Mouse (Mus musculus) heart, postnatal 10 days (tissue): ENCODE measurements around the gene Scaf11. TPM values are rescaled to one million over a fixed set of nuclear protein-coding genes. Genes with fewer than 3 reads are reported as not detected.

ENCODE experiments used
- DNase-seq, 2 experiments: peaks; one replicate each; pipeline ENCODE4 v3.0.0; 2021
- intact Hi-C: fragments of 180-260 bp; cut with DNase I; formaldehyde crosslinking; loops from one replicate; pipeline ENCODE4 v1.15.1; 2025
- microRNA-seq, 2 experiments: library from miRNA; unstranded; fragments of <30 nt; microRNA quantifications; one replicate each; pipeline ENCODE4 v1.2.0; 2022
- total RNA-seq, 2 experiments: library from RNA; stranded (reverse); gene quantifications; 2 replicates each; pipeline ENCODE4 v1.2.3; 2021

Gene Scaf11
- total RNA-seq, 2 experiments from 2014 or later = 59.1 to 59.6 TPM

DNA sequence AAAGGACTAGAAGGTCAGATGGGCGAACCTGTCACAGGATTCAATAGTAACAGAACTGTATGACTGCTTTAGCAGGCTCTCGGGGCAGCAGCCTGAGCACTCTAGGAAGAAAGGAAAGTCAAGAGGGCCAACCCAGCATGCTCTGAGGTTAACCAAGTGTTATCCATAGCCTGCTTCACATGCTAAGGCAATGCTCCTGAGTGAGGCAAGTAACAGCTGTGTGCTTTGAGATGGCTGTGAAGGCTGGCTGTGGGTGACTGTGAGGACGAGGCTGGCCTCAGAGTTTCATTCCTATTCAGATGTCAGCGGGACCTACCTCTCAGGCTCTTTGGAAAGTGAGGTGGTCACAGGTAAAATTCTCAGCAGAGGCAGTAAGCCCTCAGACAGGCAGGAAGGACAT is 54.4 kb downstream of the Scaf11 start:
- intact Hi-C loops = no loop called here

DNA sequence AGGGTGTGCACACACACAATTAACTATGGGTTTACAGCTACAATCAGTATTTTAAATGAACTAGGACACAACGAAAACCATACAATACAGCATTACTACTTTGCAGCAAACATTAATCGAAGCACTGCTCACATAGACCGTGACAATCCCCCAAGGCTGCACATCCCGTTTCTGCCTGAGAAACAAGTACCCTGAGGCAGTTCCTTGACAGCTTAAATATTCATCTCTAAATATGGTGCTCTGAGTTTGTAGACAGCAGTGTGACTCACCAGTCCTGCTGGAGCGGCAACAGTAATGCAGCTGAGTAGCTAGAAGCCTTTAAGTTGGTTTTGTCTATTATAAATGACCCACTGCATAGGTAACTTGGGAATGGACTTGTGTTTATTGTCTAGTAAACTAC is 55.1 kb downstream of the Scaf11 start:
- intact Hi-C loops = no loop called here
- DNase-seq = no peak

More for the DNA sequence above, 54.4 kb downstream of the Scaf11 start:
- no peak for DNase-seq

DNA sequence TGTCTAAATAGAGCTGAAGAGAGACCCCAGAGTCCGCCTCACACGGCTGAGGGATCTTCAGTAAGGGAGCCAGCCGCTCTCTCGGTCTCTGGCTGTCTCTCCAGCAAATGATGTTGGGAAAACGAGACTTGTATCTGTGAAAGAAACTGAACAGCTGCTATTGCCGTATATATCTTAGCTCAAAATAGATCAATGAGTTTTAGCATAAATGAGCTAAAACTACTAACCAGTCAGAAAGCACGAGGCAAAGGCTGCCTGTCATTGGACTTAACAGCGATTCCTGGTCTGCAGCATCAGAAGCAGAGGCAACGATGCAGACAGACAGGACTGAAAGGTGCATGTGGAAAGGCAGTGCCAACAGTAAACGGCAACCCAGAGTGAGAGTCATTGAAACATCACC is 62.3 kb downstream of the Scaf11 start:
- intact Hi-C loops = no loop called here
- no peak for DNase-seq

GRCm38 (mm10) chr15:96396641-96397344 is 63.9 kb downstream of the Scaf11 start:
- no peak for DNase-seq
- intact Hi-C loops = no loop called here

DNA sequence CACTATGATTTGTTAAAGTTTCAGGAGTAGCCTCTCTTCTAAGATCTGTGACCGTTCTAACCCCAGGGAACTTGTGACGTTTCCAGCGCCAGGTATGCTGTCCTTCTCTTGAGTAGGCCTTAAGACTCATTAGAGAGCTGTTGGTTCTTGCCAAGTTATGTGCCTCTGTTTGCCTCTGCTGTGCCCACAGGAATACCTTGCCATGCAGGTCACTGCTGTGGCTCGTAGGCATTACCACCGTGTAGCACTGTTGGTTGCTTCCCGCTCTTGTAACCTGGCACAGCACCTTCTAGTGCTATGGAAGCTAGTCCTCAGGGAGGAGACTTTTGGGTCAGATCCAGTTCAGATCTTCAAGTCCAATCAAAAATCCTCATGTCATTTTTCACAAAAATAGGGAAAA is 65.6 kb downstream of the Scaf11 start:
- intact Hi-C loops = no loop called here
- no peak for DNase-seq

GRCm38 (mm10) chr15:96392878-96393277 is 67.8 kb downstream of the Scaf11 start:
- intact Hi-C loops = loop anchor here (5.0 kb wide), 1 partner anchor 371 kb away; no protein-coding TSS in a partner anchor
- DNase-seq = no peak

DNA sequence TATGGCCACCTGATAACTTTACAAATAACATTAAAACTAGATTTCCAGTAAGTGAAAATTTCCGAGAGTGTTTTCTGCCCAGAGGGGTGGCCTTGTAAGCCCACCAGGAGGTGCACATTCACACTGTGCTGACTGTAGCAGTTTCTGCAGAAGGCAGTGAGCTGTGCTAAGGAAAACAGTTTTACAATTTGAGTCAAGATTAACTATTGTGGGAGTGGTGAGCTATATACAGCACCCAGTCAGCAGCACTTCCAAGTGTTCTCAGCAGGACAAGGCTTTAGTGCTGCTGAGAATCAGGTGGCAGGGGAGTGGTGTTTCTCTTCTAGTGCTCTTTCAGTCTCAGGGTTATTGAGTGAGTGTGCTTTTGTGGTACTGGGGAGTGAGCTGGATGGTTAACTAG is 72.1 kb downstream of the Scaf11 start:
- no peak for DNase-seq
- intact Hi-C loops = no loop called here

GRCm38 (mm10) chr15:96382223-96382622 is 78.4 kb downstream of the Scaf11 start:
- intact Hi-C loops = no loop called here
- DNase-seq = no peak

- peak in 1 of 2 experiments; percentile 29 for DNase-seq
- intact Hi-C loops = no loop called here
Measured at GRCm38 (mm10) chr15:96377701-96378100, 82.9 kb downstream of the Scaf11 start.

GRCm38 (mm10) chr15:96377263-96377662 is 83.4 kb downstream of the Scaf11 start:
- DNase-seq = peak; percentile 45 to 51
- intact Hi-C loops = no loop called here

GRCm38 (mm10) chr15:96376214-96376613 is 84.4 kb downstream of the Scaf11 start:
- intact Hi-C loops = no loop called here
- no peak for DNase-seq

DNA sequence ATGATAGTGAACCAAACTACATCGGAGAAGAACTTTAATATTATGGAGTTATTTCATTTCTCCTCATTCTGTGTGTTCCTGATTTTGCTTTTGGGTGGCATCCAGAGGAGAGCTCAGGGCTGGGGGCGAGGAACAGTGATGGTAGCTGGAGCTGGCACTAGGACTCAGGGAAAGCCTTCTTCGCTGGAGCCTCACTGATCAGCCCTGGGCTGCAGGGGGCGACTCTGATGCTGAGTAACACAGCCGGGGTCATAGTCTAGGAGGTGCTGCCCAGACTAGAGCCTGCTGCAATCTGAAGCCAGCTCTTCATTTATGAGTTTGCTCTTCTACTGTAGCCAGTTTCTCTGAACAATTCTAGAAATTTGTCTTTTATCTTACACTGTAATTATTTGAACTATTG is 87.5 kb downstream of the Scaf11 start:
- intact Hi-C loops = no loop called here
- DNase-seq = no peak

GRCm38 (mm10) chr15:96372628-96373027 is 88.0 kb downstream of the Scaf11 start:
- DNase-seq = no peak

DNA sequence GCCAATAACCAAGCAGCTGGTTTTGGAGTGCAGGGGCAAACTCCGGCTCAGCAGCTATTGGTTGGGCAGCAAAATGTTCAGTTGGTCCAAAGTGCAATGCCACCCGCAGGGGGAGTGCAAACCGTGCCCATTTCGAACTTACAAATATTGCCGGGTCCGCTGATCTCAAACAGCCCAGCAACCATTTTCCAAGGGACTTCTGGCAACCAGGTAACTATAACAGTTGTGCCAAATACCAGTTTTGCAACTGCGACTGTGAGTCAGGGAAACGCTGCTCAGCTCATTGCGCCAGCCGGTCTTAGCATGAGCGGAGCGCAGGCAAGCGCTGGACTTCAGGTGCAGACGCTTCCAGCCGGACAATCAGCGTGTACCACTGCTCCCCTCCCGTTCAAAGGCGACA is 89.3 kb downstream of the Scaf11 start:
- intact Hi-C loops = no loop called here

More at GRCm38 (mm10) chr15:96372628-96373027, 88.0 kb downstream of the Scaf11 start:
- intact Hi-C loops = no loop called here

DNA sequence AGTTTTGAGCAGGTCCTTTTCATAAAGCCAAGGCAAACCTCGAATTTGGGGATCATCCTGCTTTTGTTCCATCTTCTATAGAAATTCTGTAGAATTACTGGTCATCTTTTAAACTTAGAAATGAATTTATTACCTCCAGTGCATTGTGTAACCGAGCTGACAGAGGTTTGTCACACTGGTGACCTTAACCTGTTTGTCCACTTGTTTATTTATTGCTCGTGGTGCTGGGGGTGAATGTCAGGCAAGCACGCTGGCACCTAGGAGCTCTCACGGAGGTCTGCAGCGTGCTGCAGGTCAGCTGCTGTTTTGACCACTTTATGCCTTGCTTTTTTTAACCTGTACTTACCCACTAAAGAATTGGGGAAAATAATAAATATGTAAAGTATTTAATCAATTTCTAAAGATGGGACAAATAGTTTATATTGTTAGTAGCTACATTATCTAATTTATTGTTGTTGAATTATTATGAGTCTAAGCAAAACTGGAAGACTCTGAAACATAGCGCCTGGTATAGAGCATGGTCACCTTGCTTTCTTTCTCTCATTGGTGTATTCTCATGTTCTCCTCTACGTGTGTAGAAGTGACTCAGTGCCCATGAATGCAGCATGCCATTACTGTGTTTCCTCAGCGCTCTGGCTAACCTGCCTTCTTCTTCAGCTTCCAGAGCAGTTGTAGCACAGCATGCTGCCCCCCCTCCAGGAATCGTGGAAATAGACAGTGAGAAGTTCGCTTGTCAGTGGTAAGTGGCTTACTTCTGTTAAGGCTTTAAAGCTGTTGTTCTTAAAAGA is 94.3 kb downstream of the Scaf11 start:
- DNase-seq = no peak
- intact Hi-C loops = no loop called here

More for the DNA sequence above, 89.3 kb downstream of the Scaf11 start:
- DNase-seq = no peak

DNA sequence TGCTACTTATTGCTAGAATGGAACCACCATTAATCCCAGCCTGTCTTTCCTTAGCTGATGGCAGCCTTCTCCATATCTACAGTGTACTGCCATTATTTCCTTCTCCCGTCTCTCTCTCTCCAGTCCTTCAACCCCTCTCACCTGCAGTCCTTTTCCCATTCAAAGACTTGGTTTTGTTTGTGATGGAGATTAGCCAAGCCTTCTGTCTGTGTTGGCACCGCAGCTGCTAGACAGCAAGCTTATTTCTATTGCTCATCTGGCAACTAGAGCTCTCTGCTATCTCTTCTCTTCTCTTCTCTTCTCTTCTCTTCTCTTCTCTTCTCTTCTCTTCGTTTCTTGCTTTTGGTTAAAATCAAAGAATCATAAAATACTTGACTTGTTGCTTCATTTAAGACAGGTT is 95.3 kb downstream of the Scaf11 start:
- intact Hi-C loops = no loop called here
- no peak for DNase-seq

Small RNAs within 50 kb of the gene (microRNA-seq; reads per million reads assigned to microRNA genes)
- 0 to 0.35 reads per million in 2 experiments for gene Gm25397

Other genes starting within 250 kb of the Scaf11 start
- gene Arid2, start 173.3 kb downstream of the Scaf11 start, total RNA-seq = 10 to 100 TPM; 40.0 to 42.5 TPM
- gene Slc38a1, start 182.1 kb upstream of the Scaf11 start, total RNA-seq = 10 to 100 TPM; 51.6 to 60.4 TPM
- 100 to 1,000 TPM; 312 to 340 TPM for gene Slc38a2, start 238.9 kb upstream of the Scaf11 start, total RNA-seq